Mouse (Mus musculus): ENCODE measurements around the gene Trim5. TPM values are rescaled to one million over a fixed set of nuclear protein-coding genes. Genes with fewer than 3 reads are reported as not detected.

Trim5 gene
- polyA plus RNA-seq (2015; fragmentation: Illumina TruSeq; extraction: RNeasy Lipid Tissue Mini Kit (QIAGEN cat#74804); ENCODE audit: insufficient read depth, low read depth, low replicate concordance), result 0.42 TPM

GRCm38 (mm10) chr7:104287576-104288443 lies at the start of gene Trim5:
Gene Trim5 (minus strand): TSS chr7:104288094.

DNA sequence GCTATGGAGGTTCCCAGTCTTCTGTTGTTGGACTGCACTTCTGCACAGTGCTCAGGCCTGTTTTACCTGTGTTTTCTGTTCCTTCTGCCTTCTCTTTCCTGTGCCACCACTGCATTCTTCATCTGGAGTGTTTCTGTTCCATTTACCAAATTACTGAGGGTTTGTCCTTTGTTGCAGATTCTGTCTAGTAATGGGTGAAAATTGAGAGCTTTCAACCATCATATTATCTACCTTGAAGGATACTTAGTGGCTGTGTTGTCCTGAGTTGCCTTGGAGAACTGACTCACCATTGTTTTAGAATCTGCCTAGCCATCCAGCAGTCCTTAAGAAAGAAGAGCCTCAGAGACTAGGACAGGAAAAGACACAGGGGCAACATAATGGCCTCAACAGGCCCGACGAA lies 41.3 kb upstream of the Trim5 start, which contains the start of gene Trim34b:
TSS of gene Trim34b (plus strand) at position 301 of the 400 bp plus-strand sequence.

GRCm38 (mm10) chr7:104315369-104316080 lies 27.6 kb upstream of the Trim5 start, which contains the start of gene Trim12a:
Gene Trim12a (minus strand): TSS chr7:104315466.

DNA sequence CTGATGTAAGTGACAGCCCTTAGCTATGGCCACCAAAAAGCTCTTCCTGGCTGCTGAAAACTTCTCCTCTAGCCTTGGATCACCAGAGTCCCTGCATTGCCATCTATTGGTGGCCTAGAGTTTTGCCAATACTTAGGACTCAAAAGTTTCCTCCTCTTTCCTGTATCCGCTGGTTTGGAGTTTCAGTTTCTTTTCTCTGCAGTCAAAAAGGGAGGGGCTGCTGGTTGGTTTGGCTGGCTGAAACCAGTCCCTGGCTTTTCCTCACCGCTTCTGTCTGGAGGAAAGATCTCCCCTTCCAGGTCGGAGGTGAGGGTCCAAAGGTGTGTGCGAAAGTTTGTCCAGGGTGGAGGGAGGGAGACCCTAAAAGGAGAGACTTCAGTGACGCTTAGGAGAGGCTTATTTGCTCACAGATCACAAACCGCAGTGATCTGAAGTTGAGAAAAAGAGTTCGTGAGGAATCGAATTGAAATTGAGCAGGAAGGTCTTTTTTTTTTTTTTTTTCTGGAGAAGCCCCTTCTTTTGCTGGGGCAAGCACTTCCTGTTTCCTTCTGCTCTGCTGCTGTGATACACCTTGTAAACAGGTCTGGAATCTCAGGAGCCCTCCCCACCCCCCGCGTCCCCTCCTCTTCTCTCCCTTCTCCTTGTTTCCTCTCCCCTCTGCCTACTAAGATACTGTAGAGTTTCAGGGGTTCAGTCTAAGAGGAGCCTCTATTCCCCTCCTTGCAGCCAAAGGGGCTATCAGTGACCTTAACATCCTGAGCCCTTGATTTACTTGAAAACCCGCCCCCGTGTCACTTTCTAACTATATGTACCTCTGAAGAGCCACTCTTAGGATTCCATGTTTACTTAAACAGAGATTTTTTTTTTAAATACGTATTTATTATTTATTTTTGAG lies 43.4 kb downstream of the Trim5 start, which contains the start of gene Trim34a:
TSS of gene Trim34a (plus strand) at position 171 of the 895 bp plus-strand sequence.

DNA sequence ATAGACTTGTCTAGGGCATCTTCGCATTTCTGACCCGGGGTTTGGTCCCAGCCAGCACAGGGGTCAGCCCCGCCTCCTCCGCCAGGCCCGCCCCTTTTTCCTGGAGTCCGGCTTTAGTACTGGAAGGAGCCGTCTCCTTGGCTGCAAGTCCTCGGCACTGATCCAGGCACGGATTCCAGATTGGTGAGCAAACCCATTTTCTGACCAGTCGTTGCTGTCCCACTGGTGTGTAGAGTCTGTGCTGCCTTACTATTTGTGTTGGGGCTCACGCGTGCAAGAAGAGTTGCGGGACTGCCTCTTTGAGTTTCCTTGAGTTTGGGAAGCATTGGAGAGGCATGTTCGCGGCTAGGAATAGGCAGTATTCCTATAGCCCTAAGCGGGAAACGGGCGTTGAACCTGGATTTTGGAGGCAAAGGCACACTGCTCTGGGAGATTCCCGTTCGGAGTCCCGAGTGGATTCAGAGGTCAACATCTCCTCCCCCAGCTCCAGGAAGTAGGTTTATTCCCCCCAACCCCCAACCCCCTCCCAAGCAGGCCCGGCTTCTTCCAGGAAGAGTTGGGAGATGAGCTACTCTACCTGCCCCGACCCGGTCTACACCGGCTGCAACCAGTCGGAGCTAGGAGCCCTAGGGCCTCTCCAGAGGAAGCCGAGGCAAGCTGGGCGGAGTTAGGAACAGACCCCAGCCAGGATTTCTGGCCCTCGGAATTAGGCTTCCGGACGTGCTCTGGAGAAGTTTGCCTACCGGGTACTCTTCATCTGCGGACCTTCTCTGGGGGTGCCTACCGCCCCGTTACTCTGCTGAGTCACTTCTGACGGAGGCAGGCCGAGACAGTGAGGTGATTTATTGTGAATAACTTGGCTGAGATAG lies 69.0 kb downstream of the Trim5 start, which contains the start of gene Trim6:
TSS of gene Trim6 (plus strand) at position 93 of the 869 bp plus-strand sequence.

Other genes with a start within 250 kb of the Trim5 start
- not detected for gene Olfr642, start 235.4 kb downstream of the Trim5 start, polyA plus RNA-seq (2015; fragmentation: Illumina TruSeq; extraction: RNeasy Lipid Tissue Mini Kit (QIAGEN cat#74804); ENCODE audit: insufficient read depth, low read depth, low replicate concordance)
- gene 4930516K23Rik, start 226.6 kb downstream of the Trim5 start, polyA plus RNA-seq (2015; fragmentation: Illumina TruSeq; extraction: RNeasy Lipid Tissue Mini Kit (QIAGEN cat#74804); ENCODE audit: insufficient read depth, low read depth, low replicate concordance), result not detected
- gene Olfr644, start 216.2 kb downstream of the Trim5 start, polyA plus RNA-seq (2015; fragmentation: Illumina TruSeq; extraction: RNeasy Lipid Tissue Mini Kit (QIAGEN cat#74804); ENCODE audit: insufficient read depth, low read depth, low replicate concordance), result not detected
- not detected for gene Olfr645, start 202.6 kb downstream of the Trim5 start, polyA plus RNA-seq (2015; fragmentation: Illumina TruSeq; extraction: RNeasy Lipid Tissue Mini Kit (QIAGEN cat#74804); ENCODE audit: insufficient read depth, low read depth, low replicate concordance)
- not detected for gene Olfr646, start 183.2 kb downstream of the Trim5 start, polyA plus RNA-seq (2015; fragmentation: Illumina TruSeq; extraction: RNeasy Lipid Tissue Mini Kit (QIAGEN cat#74804); ENCODE audit: insufficient read depth, low read depth, low replicate concordance)
- gene Ubqln5, start 158.3 kb downstream of the Trim5 start, polyA plus RNA-seq (2015; fragmentation: Illumina TruSeq; extraction: RNeasy Lipid Tissue Mini Kit (QIAGEN cat#74804); ENCODE audit: insufficient read depth, low read depth, low replicate concordance), result not detected
- not detected for gene Olfr643, start 150.7 kb downstream of the Trim5 start, polyA plus RNA-seq (2015; fragmentation: Illumina TruSeq; extraction: RNeasy Lipid Tissue Mini Kit (QIAGEN cat#74804); ENCODE audit: insufficient read depth, low read depth, low replicate concordance)
- gene Ubqln3, start 144.8 kb downstream of the Trim5 start, polyA plus RNA-seq (2015; fragmentation: Illumina TruSeq; extraction: RNeasy Lipid Tissue Mini Kit (QIAGEN cat#74804); ENCODE audit: insufficient read depth, low read depth, low replicate concordance), result not detected
- gene Ubqlnl, start 137.5 kb downstream of the Trim5 start, polyA plus RNA-seq (2015; fragmentation: Illumina TruSeq; extraction: RNeasy Lipid Tissue Mini Kit (QIAGEN cat#74804); ENCODE audit: insufficient read depth, low read depth, low replicate concordance), result not detected
- gene Olfm5, start 123.3 kb downstream of the Trim5 start, polyA plus RNA-seq (2015; fragmentation: Illumina TruSeq; extraction: RNeasy Lipid Tissue Mini Kit (QIAGEN cat#74804); ENCODE audit: insufficient read depth, low read depth, low replicate concordance), result not detected
- gene Olfr648, start 104.7 kb downstream of the Trim5 start, polyA plus RNA-seq (2015; fragmentation: Illumina TruSeq; extraction: RNeasy Lipid Tissue Mini Kit (QIAGEN cat#74804); ENCODE audit: insufficient read depth, low read depth, low replicate concordance), result 0.28 TPM
- gene Olfr649, start 92.1 kb downstream of the Trim5 start, polyA plus RNA-seq (2015; fragmentation: Illumina TruSeq; extraction: RNeasy Lipid Tissue Mini Kit (QIAGEN cat#74804); ENCODE audit: insufficient read depth, low read depth, low replicate concordance), result not detected
- gene Trim6, start 69.3 kb downstream of the Trim5 start, polyA plus RNA-seq (2015; fragmentation: Illumina TruSeq; extraction: RNeasy Lipid Tissue Mini Kit (QIAGEN cat#74804); ENCODE audit: insufficient read depth, low read depth, low replicate concordance), result not detected
- gene Trim34a, start 43.6 kb downstream of the Trim5 start, polyA plus RNA-seq (2015; fragmentation: Illumina TruSeq; extraction: RNeasy Lipid Tissue Mini Kit (QIAGEN cat#74804); ENCODE audit: insufficient read depth, low read depth, low replicate concordance), result 2.8 TPM
- gene Trim12a, start 27.4 kb upstream of the Trim5 start, polyA plus RNA-seq (2015; fragmentation: Illumina TruSeq; extraction: RNeasy Lipid Tissue Mini Kit (QIAGEN cat#74804); ENCODE audit: insufficient read depth, low read depth, low replicate concordance), result 10.1 TPM
- not detected for gene Trim34b, start 41.4 kb upstream of the Trim5 start, polyA plus RNA-seq (2015; fragmentation: Illumina TruSeq; extraction: RNeasy Lipid Tissue Mini Kit (QIAGEN cat#74804); ENCODE audit: insufficient read depth, low read depth, low replicate concordance)
- gene Trim12c, start 65.3 kb upstream of the Trim5 start, polyA plus RNA-seq (2015; fragmentation: Illumina TruSeq; extraction: RNeasy Lipid Tissue Mini Kit (QIAGEN cat#74804); ENCODE audit: insufficient read depth, low read depth, low replicate concordance), result 2.9 TPM
- gene Trim30b, start 81.8 kb upstream of the Trim5 start, polyA plus RNA-seq (2015; fragmentation: Illumina TruSeq; extraction: RNeasy Lipid Tissue Mini Kit (QIAGEN cat#74804); ENCODE audit: insufficient read depth, low read depth, low replicate concordance), result not detected
- gene Trim30c, start 112.7 kb upstream of the Trim5 start, polyA plus RNA-seq (2015; fragmentation: Illumina TruSeq; extraction: RNeasy Lipid Tissue Mini Kit (QIAGEN cat#74804); ENCODE audit: insufficient read depth, low read depth, low replicate concordance), result not detected
- gene Trim30a, start 177.1 kb upstream of the Trim5 start, polyA plus RNA-seq (2015; fragmentation: Illumina TruSeq; extraction: RNeasy Lipid Tissue Mini Kit (QIAGEN cat#74804); ENCODE audit: insufficient read depth, low read depth, low replicate concordance), result 3.2 TPM
- 3.0 TPM for gene Trim30d, start 219.8 kb upstream of the Trim5 start, polyA plus RNA-seq (2015; fragmentation: Illumina TruSeq; extraction: RNeasy Lipid Tissue Mini Kit (QIAGEN cat#74804); ENCODE audit: insufficient read depth, low read depth, low replicate concordance)

Data from pancreas, adult 10 weeks (tissue).